Mouse (Mus musculus): ENCODE measurements around the gene Htr5b. TPM values are rescaled to one million over a fixed set of nuclear protein-coding genes. Genes with fewer than 3 reads are reported as not detected.

Htr5b gene
- total RNA-seq (2023): not detected

GRCm38 (mm10) chr1:121528399-121528720 lies at the start of gene Htr5b:
Gene Htr5b, minus strand, starts transcription at chr1:121528465.

GRCm38 (mm10) chr1:121567521-121568489 lies 39.5 kb upstream of the Htr5b start, which contains the start of gene Ddx18:
Gene Ddx18, minus strand, starts transcription at chr1:121567989.

Other genes starting within 250 kb of the Htr5b start
- gene Insig2, start 195.9 kb downstream of the Htr5b start, total RNA-seq (2023): 10 to 100 TPM; 36.1 to 37.2 TPM
- gene Ccdc93, start 97.4 kb downstream of the Htr5b start, total RNA-seq (2023): 10 to 100 TPM; 38.5 to 39.9 TPM
- gene Ddx18, start 39.5 kb upstream of the Htr5b start, total RNA-seq (2023): 10 to 100 TPM; 83.2 to 84.3 TPM

Measured in B cell, adult 67 days (primary cell).